Mouse (Mus musculus): ENCODE data around the gene Taar8c.

The Taar8c gene

GRCm38 (mm10) chr10:24058986-24059385 is 42.7 kb downstream of the Taar8c start:
- no peak for DNase-seq (ENCODE audit: low spot score)

- no peak for DNase-seq (ENCODE audit: low spot score)
These were observed 49.7 kb downstream of the Taar8c start for GRCm38 (mm10) chr10:24052039-24052438.

Measured in ovary, postnatal 10 days (tissue).